Mouse (Mus musculus) right cerebral cortex, postnatal 36 days (tissue): ENCODE measurements at regions not wholly inside any gene's neighbourhood (a gene's known extent, or its start where the extent isn't known, plus 50 kb on each side); places are given as distances from the start of the nearest gene placed in this dataset.
"Not testable (repeated sequence)": the region's sequence is repeated elsewhere in the genome, so short reads cannot be mapped to it uniquely, and the experiment has no call there.

Experiments used
- DNase-seq, 2 experiments: peaks; one replicate each; pipeline ENCODE4 v3.0.0; 2022; ENCODE audit warnings: low spot score in 2 of 2, mixed read lengths in 1 of 2

DNA sequence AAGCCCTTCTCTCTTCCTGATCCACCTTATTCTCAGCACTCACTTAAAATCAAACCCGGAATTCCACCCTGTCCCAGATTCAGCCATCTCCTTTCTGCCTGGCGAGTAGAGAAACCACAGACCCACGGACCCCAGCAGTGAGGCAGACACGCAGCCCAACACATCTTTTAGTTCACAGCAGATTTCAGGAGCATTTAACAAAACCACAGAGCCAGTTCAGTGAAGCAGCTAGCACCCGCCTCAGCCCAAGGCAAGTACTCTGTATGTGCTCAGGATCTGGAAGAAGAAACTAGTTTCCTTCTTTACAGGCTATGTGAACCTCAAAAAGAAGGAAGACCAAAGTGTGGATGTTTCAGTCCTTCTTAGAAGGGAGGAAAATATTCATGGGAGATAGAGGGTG is 560.6 kb downstream of the Nyap2 start:
- no peak for DNase-seq

- no peak for DNase-seq
Observed at GRCm38 (mm10) chr1:81652990-81653717, 576.4 kb downstream of the Nyap2 start.

DNA sequence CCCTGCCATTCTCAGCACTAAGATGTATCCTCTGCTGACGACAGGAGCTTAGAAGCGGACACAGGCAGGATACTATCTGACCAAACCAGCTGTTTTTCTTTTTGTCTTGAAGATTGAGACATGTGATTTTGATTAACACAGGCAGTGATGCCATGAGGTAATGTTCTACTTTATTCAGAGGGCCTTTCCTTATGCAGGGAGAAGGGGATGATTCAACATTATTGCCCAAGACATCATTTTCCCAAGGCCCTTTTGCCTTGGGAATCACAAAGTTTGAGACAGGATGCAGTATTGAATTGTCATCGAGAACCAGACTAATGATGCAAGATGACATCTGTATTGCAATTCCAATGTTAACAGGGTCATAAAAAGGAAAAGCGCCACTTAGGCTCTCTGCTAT is 571.7 kb upstream of the Gm9747 start:
- DNase-seq, result no peak

GRCm38 (mm10) chr1:81671142-81671541 is 561.8 kb upstream of the Gm9747 start:
- DNase-seq, result no peak

DNA sequence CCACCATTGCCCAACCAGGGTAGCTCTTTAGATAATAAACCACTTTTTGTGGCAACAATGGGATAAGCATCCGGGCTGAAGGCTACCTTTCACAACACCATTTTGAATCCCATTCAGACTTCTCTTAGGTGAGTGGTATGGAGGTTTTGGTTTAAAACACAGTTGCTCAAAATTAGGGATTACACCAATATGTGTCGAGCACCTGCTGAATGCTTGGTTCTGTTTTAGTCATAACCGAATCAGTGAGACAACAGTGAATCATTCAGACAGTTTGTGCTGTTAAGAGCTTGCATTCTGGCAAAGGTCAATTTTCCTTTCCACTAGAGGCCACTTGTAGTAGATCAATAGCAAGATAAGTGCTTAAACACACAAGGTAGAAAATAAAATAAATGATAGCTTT is 561.2 kb upstream of the Gm9747 start:
- no peak for DNase-seq

DNA sequence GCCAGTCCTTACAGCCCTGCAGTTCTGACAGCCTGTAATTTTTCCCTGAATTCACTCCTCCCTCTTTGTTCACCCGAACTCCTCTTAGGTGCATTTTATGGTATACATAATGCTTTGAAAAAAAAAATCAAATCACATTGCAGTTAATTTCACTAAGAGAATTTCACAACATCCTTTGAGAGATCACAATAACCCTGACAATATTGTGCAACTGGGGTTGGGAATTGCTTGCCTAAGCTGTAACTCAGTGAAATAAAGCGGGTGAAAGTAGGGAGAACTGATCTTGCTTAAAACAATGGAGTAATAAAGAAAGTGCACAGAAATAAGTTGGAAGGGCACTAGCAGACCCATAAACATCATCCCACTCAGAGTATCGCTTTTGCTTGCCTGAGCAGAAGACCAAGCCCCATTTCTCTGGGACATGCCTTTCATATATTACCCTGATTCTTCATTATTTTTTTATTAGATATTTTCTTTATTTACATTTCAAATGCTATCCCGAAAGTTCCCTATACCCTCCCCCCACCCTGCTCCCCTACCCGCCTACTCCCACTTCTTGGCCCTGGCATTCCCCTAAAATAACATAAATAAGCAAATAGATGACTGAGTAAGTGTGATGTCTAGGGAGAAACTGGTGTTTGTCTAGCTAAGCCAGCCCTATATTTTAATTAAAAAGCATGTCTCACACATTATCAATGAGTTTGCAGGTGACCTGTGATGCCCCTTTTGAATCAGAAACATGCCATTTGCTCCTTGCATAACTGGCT is 557.2 kb upstream of the Gm9747 start:
- DNase-seq, result no peak

- no peak for DNase-seq
Observed at GRCm38 (mm10) chr1:81677768-81678400, 555.0 kb upstream of the Gm9747 start.

- DNase-seq, result no peak
Observed at GRCm38 (mm10) chr1:81696129-81696528, 536.8 kb upstream of the Gm9747 start.

DNA sequence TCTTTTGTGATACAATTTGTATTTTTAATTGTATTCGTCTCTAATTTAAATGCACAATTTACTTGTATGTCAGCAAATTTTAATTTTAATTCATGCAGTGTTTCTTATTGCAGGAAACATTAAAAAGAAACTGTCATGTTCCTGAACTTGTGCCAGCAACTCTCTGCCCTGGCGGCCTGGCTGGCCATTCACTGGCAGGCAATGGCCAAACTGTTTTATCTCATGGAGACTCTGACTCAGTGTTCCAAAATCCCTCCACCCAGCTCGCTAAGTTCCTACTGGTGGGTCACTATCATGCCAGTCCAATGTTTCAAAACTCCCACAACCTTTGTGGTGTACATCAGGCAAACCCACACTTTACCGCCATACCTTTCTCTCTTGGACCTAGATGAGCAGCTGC is 523.7 kb upstream of the Gm9747 start:
- no peak for DNase-seq

DNA sequence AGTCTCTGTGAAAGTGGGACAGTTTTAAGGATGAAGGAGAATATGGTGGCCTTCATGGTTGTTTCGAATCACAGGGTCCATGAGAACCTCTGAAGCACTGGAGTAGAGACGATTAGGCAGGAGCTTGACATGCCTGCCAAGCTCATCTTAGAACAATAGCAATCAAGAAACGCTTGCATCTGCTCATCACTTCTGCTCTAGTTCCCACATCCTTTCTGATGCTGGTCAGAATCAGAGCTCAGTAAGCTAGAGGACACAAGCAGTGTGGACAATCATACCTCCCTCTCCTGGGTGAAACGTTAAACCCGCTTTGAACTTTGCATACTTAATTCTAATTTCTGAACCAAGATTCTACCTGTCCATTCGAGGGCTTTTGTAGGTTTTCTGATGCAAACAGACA is 515.8 kb upstream of the Gm9747 start:
- DNase-seq, result no peak

GRCm38 (mm10) chr1:81718233-81718632 is 514.7 kb upstream of the Gm9747 start:
- no peak for DNase-seq

- DNase-seq, result no peak
Observed at GRCm38 (mm10) chr1:81724859-81725258, 508.1 kb upstream of the Gm9747 start.

- DNase-seq, result no peak
Observed at GRCm38 (mm10) chr1:81726268-81727132, 506.4 kb upstream of the Gm9747 start.

GRCm38 (mm10) chr1:81737111-81737833 is 495.6 kb upstream of the Gm9747 start:
- DNase-seq, result no peak

GRCm38 (mm10) chr1:81738384-81738783 is 494.5 kb upstream of the Gm9747 start:
- DNase-seq, result no peak

DNA sequence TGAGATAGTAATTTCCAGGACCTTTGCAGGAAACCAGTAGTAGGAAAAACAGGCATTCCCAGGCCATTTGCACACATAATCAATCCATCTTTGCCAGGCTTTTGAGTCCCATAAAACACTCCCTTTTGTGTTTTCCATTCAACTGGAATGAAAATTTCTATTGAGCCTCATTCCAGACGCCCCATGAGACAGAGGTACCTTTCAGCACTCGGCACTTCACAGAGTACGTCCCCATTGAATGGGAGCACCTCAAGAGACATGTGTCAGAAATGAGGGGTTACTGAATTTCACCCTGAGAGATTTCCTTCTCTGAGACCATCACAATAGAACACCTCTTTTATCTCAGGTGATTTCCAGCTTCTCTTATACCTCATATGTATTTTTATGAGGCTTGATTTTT is 493.5 kb upstream of the Gm9747 start:
- DNase-seq, result no peak

DNA sequence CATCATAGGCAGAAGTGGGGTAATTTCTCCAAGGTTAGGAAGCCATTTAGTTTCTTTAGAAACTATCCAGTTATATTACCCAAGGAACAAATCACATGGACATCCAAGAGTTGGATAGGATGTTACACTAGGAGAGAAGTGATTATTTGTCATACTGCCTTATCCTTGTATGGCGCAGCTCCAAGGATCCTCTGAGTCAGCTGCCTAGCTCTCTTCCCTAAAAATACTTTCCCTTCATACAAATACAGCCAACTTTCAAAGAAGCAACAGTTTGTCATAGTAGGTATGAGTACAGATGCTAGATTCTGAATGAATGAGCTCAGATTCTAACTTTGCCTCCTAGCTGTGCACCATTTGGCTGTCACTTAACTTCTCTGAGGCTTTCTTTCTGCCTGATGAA is 492.9 kb upstream of the Gm9747 start:
- no peak for DNase-seq

DNA sequence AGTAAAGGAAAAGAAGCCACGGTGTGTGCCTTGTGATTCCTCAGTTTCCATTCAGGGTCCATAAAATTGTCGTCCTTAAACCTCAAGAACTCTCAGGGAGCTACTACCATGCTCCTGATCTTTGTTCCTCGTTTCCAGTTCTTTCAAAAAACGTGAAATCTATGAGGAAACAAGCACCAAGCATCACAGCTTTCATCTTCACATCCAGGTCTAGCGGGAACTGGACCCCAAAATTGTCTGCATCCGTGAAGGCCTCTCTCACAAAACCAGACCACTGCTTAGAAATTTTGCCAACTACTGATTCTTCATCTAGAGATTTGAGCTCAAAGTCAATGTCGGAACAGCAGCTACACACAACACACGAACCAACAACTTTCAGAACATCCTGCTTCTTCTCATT is 491.0 kb upstream of the Gm9747 start:
- not testable (repeated sequence) for DNase-seq

DNA sequence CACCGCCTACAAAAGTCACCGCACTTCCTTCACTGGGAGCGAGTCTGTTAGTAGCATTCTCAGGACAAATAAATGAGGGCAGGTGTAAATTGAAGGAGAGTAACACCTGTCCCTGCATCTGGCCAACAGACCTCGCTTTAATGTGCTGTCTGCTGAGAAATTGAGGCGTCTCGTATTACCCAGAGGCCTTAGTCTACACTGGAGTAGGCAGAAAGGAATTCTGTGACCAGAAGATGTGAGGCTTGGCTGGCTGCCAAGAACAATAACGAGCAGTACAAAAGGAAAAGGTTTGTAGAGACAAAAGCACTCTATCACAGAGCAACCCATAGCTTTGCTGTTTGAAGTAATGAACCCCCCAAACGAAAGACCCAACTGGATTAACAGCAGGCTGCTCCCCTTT is 488.4 kb upstream of the Gm9747 start:
- peak in 1 of 2 experiments; percentile 6 for DNase-seq

DNA sequence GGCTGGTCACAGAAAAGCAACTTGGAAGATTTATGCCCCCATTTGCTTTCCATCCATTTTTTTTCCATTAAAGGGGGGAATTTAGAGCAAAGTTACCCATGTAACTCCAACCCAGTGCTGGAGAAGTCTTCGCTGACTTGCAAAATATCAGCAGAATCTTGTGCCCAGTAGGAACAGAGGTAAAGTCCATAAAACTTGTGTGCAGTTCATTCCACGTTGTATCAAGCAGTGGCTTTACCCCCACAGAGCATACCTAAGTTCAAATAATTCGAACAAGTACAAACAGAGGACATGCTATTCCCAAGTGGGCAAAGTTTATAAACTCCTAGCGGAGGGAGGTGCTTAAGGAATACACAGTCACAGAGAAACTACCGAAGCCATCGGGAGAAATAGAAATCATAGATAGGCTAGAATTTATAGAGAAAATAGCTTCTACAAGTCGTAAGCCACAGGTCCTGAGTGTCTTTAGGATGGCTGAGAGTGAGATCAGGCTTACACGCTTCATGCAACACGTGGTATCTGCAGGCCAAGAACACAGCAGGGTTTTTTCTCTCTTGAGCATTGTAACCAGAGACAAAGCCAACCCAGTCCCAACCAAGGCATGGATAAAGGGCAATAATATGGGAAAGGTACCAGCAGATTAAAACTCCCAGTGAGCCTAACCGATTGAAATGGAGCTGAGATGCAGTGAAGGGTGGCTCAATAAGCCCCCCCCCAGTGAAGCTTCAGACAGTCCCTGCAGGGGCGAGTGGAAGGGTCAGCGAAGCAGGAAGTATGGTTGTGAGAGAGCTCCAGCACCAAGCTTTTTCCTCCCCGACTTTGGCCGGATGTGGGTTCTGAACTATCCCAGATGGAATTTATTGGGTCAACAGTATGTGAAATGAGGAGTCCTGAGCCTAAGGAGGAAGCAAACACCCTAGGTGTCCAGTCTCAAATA is 487.6 kb upstream of the Gm9747 start:
- no peak for DNase-seq
